Mouse (Mus musculus) G1E (cell line): ENCODE measurements around the gene Usp5. TPM values are rescaled to one million over a fixed set of nuclear protein-coding genes. Genes with fewer than 3 reads are reported as not detected.

Source experiments
- ATAC-seq: 2 replicates; pipeline ENCODE4 v1.8.0; 2016; ENCODE audit warnings: mild to moderate bottlenecking; ENCODE audit not compliant: insufficient number of reproducible peaks, poor library complexity, low FRiP score, severe bottlenecking; ENCODE audit errors: extremely low read depth
- DNase-seq: peaks from one replicate; pipeline ENCODE4 v3.0.0; 2012; ENCODE audit warnings: low spot score
- H3K27me3 ChIP-seq: 2 replicates; pipeline ENCODE4 v1.6.1; 2012; ENCODE audit warnings: mild to moderate bottlenecking, low read length, inconsistent platforms; ENCODE audit not compliant: insufficient read depth
- H3K36me3 ChIP-seq: replicated peaks from 2 replicates; pipeline ENCODE3; 2012; ENCODE audit warnings: mild to moderate bottlenecking, inconsistent platforms
- H3K4me1 ChIP-seq: 2 replicates; pipeline ENCODE4 v1.6.1; 2012; ENCODE audit warnings: low read depth, low read length, inconsistent platforms, mixed read lengths; ENCODE audit not compliant: insufficient read depth
- H3K4me3 ChIP-seq: 2 replicates; pipeline ENCODE4 v1.5.1; 2012; ENCODE audit warnings: low read depth, mild to moderate bottlenecking, inconsistent platforms, low read length, moderate library complexity, mixed read lengths
- H3K9me3 ChIP-seq: replicated peaks from 2 replicates; pipeline ENCODE4 v1.6.1; 2012; ENCODE audit warnings: inconsistent platforms
- CTCF ChIP-seq: IDR thresholded peaks from 2 replicates; pipeline ENCODE4 v1.5.1; 2012; ENCODE audit warnings: low read depth, low read length, inconsistent platforms, mixed read lengths
- GATA1 ChIP-seq: IDR thresholded peaks from 2 replicates; pipeline ENCODE4 v1.6.1; 2012; ENCODE audit warnings: borderline replicate concordance, low read length, inconsistent platforms, mixed read lengths
- GATA2 ChIP-seq: IDR thresholded peaks from 2 replicates; pipeline ENCODE4 v1.6.1; 2012; ENCODE audit warnings: low read depth, low read length, inconsistent platforms, borderline replicate concordance
- POLR2AphosphoS5 ChIP-seq: IDR thresholded peaks from 2 replicates; pipeline ENCODE4 v1.6.1; 2012; ENCODE audit warnings: low read depth, low read length, inconsistent platforms; ENCODE audit not compliant: insufficient replicate concordance
- TAL1 ChIP-seq: conservative IDR thresholded peaks from 2 replicates; pipeline ENCODE4 v1.6.1; 2012; ENCODE audit warnings: low read depth, low read length, inconsistent platforms, mixed read lengths
- polyA plus RNA-seq: library from polyadenylated mRNA; stranded (reverse); fragments of >175 nt; gene quantifications from 2 replicates; pipeline ENCODE4 v1.2.3, GENCODE M21; 2012
- total RNA-seq, 2 experiments: library from RNA; stranded (forward) in 1 of 2; stranded (reverse) in 1 of 2; fragments of 200-1000 nt in 1 of 2; fragments of >200 nt in 1 of 2; fragmentation: Nextera tagmentation in 1 of 2; gene quantifications; 2 replicates each; pipeline ENCODE4 v1.2.3; 2014 to 2017

Usp5 gene
- total and polyA plus RNA-seq, 3 experiments = 34.6 to 68.2 (median 67.0) TPM

DNA sequence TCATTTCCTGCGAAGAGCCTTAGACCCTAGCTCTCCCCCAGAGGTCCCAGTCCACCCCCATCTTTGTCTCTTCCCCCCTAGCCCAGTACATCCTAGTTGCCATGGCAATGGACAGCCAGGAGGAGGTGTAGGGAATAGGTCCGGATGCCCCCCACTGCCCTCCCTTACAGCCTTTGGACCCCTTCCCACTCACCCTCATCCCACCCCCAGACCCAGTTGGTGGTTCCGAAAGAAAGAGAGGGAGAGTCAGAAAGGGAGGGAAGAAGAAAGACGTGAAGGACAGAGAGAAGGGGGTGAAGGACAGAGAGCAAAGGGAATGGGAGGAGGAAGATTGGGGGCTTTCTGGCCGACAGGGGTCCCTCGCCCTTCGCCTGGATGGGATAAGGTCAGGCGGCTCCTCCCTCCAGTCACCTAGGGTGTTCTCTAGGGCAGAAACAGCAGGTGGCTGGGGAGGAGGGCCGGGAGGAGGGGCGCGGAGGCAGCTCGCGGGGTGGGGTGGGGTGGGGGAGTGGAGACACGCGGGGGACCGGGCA lies 33.9 kb upstream of the Usp5 start:
- no peak for ATAC-seq
- no peak overlapping the region for H3K4me3 ChIP-seq
- peaks cover 76% of the 10 kb centered on the region for H3K27me3 ChIP-seq
- TF ChIP-seq POLR2AphosphoS5 = no peak
- no peak for TF ChIP-seq GATA2
- TF ChIP-seq CTCF = no peak
- TF ChIP-seq GATA1 = no peak
- no peak for TF ChIP-seq TAL1
- no peak for DNase-seq
- H3K36me3 ChIP-seq = no peaks in the 10 kb centered on the region
- H3K9me3 ChIP-seq = no peaks in the 10 kb centered on the region
- peaks cover 5% of the 10 kb centered on the region; the same call in 1 of the 2 replicates for H3K4me1 ChIP-seq

DNA sequence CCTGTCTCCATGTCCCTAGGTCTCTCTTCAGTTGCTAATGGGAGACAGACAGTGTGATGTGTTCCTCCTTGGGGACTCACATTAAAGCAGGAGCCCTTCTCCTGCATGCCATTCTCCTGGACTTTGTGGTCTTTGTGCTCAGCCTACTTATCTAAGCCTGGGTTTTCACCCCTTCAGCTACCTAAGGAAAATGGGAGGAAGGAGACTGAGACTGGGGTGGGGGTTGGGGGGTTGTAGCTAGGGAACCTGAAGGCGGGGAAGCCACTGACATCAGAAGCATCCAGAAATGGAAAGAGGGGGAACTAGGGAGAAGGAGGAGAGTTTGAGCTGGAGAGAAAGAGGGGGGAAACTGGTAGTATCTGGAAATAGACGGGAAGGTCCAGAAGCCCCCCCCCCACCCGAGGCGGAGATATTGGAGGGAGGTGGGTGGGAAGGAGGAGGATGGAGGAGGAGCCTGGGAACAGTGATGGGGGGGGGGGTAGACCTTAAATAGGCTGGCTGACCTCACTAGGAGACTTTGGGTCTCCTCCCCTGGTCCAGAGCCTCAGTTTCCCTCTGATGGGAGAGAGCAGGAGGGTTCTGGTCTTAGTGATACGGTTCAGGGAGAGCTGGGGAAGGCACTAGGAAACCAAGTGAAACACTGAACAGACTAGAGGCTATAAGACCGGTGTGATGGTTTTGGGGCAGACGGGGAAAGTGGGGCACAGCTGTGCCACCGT lies 33.3 kb upstream of the Usp5 start:
- Histone ChIP-seq H3K9me3 (no peaks in the 10 kb centered on the region), H3K4me3 (no peak overlapping the region), H3K36me3 (no peaks in the 10 kb centered on the region), H3K27me3 (peaks cover 74% of the 10 kb centered on the region), H3K4me1 (peaks cover 5% of the 10 kb centered on the region; the same call in 1 of the 2 replicates)
- DNase-seq (no peak), ATAC-seq (no peak)
- no peak for TF ChIP-seq GATA2

DNA sequence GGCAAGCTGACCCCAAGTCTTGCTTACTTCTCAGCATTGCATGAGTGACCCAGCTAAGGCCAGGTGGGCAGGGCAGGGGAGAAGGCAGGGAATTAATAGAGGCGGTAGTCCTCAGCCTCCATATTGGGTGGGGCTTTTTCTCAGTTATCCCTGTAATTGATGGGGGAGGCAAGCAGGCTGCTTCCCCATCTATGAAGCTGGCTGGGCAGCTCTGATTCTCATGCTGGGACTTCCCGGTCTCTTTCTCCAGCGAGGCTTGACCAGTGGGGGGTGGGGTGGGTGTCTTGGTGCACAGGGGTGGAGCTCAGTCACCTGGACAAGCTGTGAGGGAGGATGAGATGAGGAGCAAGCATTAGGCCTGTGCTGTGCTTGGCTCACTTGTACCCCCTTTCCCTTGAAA lies 32.5 kb upstream of the Usp5 start:
- Histone ChIP-seq H3K4me1 (peaks cover 5% of the 10 kb centered on the region; the same call in 1 of the 2 replicates), H3K27me3 (peaks cover 71% of the 10 kb centered on the region), H3K4me3 (no peak overlapping the region), H3K36me3 (no peaks in the 10 kb centered on the region), H3K9me3 (no peaks in the 10 kb centered on the region)
- ATAC-seq (no peak), DNase-seq (no peak)
- TF ChIP-seq TAL1 (no peak), GATA2 (no peak), GATA1 (no peak), POLR2AphosphoS5 (no peak)

DNA sequence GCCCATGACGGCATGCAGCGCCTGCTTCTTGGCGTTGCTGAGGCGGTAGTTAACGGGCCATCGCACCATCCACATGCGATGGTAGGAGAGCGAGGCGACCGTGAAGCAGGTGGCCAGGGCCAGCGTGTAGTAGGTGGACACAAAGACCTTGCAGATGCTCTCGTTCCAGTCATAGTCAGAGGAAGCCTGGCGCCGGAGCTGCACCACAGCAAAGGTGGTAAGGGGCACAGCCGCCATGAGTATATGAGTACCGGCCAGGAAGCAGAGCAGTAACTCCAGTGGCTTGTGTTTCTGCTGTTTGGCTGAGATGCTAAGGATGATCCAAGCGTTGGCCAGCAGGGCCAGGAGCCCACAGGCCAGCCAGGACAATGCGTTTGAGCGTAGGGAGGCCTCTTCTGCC lies 32.0 kb upstream of the Usp5 start:
- no peak for TF ChIP-seq CTCF
- TF ChIP-seq TAL1 = no peak
- no peak for TF ChIP-seq POLR2AphosphoS5
- TF ChIP-seq GATA1 = no peak
- TF ChIP-seq GATA2 = no peak
- Histone ChIP-seq H3K4me1 (peaks cover 5% of the 10 kb centered on the region; the same call in 1 of the 2 replicates), H3K36me3 (no peaks in the 10 kb centered on the region), H3K27me3 (peaks cover 72% of the 10 kb centered on the region), H3K4me3 (no peak overlapping the region), H3K9me3 (no peaks in the 10 kb centered on the region)
- DNase-seq (no peak), ATAC-seq (no peak)

DNA sequence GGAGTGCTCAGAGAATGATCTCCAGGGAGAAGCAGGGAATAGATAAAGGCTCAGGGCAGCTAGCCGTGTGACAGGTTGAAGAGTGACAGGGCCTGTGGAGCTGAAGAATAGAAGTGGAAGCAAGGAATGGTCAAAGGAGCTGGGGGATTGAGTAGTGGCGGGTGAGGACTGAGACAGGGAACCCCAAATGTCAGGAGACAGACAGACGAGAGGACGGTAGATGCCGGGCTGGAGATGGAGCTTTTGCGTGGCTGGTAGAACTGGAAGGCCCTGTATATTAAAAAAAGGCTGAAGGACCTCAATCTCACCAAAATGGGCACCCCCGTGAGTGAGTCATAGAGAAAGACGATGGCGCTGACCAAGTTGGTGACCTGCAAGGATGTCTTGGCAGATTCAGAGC lies 31.2 kb upstream of the Usp5 start:
- Histone ChIP-seq H3K4me1 (peaks cover 5% of the 10 kb centered on the region; the same call in 1 of the 2 replicates), H3K4me3 (no peak overlapping the region), H3K27me3 (peaks cover 71% of the 10 kb centered on the region), H3K9me3 (no peaks in the 10 kb centered on the region), H3K36me3 (no peaks in the 10 kb centered on the region)
- ATAC-seq = no peak
- no peak for TF ChIP-seq TAL1
- TF ChIP-seq CTCF = no peak
- no peak for TF ChIP-seq GATA1
- no peak for TF ChIP-seq GATA2
- no peak for TF ChIP-seq POLR2AphosphoS5
- DNase-seq = no peak

DNA sequence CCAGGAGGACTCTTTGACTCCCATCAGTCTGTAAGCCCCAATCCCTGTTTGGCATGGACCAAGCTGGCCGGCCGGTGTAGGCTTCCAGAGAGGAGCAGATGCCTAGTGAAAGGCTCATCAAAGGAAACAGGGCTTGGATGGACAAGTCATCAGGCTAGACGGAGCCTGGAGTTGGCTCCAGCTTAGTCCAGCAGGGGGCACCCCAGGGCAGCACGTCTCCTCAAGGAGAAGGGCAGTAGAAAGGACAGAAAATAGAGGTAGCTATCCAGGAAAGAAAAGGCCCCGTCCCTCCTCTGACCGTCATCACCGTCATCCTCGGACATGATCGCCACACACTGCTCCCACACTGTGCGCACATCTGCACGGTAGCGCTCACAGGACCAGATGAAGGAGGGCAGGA lies 30.4 kb upstream of the Usp5 start:
- H3K36me3 ChIP-seq = no peaks in the 10 kb centered on the region
- H3K9me3 ChIP-seq = no peaks in the 10 kb centered on the region
- H3K4me3 ChIP-seq = no peak overlapping the region
- peaks cover 5% of the 10 kb centered on the region; the same call in 1 of the 2 replicates for H3K4me1 ChIP-seq
- DNase-seq = peak; percentile 59
- peak; percentile 28; the same call in 1 of the 2 replicates for ATAC-seq
- H3K27me3 ChIP-seq = peaks cover 71% of the 10 kb centered on the region
- TF ChIP-seq CTCF (peak; percentile 55; the same call in 1 of the 2 replicates), GATA1 (no peak)
